Mouse (Mus musculus) thymus, postnatal 10 days (tissue): Measurements from ENCODE around the gene Gm38393.
A peak's percentile ranks its signal among the peaks of the same experiment; 100 is the strongest.

ENCODE experiments used
- DNase-seq, 2 experiments: peaks; one replicate each; pipeline ENCODE4 v3.0.0; 2021; ENCODE audit warnings: low spot score in 2 of 2

Gm38393 gene

GRCm38 (mm10) chr7:60004606-60005330, at the start of gene Gm38393, which contains the start of gene Snurf:
Gene Gm38393 (minus strand): TSS chr7:60005064.
Gene Snurf (minus strand): TSS chr7:60005049.
- DNase-seq, result peak in 1 of 2 experiments; percentile 9

GRCm38 (mm10) chr7:60047481-60048201, 42.8 kb upstream of the Gm38393 start:
- DNase-seq, result no peak

GRCm38 (mm10) chr7:60013186-60013585, 8.3 kb upstream of the Gm38393 start:
- DNase-seq, result no peak

GRCm38 (mm10) chr7:60007727-60008360, 3.0 kb upstream of the Gm38393 start:
- no peak for DNase-seq

GRCm38 (mm10) chr7:60006262-60006661, 1.4 kb upstream of the Gm38393 start:
- no peak for DNase-seq

GRCm38 (mm10) chr7:60003921-60004605, 801 bp downstream of the Gm38393 start:
- DNase-seq, result peak; percentile 3

- no peak for DNase-seq
These were observed 1.6 kb downstream of the Gm38393 start for GRCm38 (mm10) chr7:60003006-60003865.

GRCm38 (mm10) chr7:59978646-59979045, 26.2 kb downstream of the Gm38393 start:
- no peak for DNase-seq
